In genomic region chr5:105626355-105626754, GRCm38 (mm10) we compare ENCODE assay signal across 11 mouse cellular contexts.
DNase-seq lines count a peak whose midpoint lies in the region; ATAC-seq lines count a peak whose summit lies in the region.
"Had no signal": no experiment of that assay in that cellular context is flagged by ENCODE, and none has a peak within 500 bp of the region (broad histone marks: within the 10 kb centered on the region; RNA-seq: fewer than 3 reads in every experiment).

No protein-coding gene starts in this region.

- no peak overlapping the region for H3K4me3 ChIP-seq in heart, embryonic 14.5 days (ENCODE audit: control insufficient read depth in 1 of 2, insufficient read depth in 1 of 2, low read depth in 1 of 2, low read length in 2 of 2)
- no peak overlapping the region for H3K4me3 ChIP-seq in liver, embryonic 12.5 days
- H3K4me3 ChIP-seq in embryonic facial prominence, embryonic 11.5 days (ENCODE audit: low read depth, low read length): no peak overlapping the region

- no peak for ATAC-seq in heart, embryonic 14.5 days (ENCODE audit: insufficient number of reproducible peaks, insufficient read depth, low FRiP score, low read depth)
- ATAC-seq in liver, embryonic 12.5 days: no peak
- peak; percentile 53 for ATAC-seq in embryonic facial prominence, embryonic 11.5 days (replicated peaks; ENCODE audit: insufficient number of reproducible peaks, low FRiP score, low TSS enrichment, low read depth)
- peak; percentile 39 for ATAC-seq in megakaryocyte, adult 5-6 weeks (ENCODE audit: poor library complexity, severe bottlenecking)
- ATAC-seq: CD4-positive, CD25-positive, alpha-beta regulatory T cell, adult 4 months had no signal

- no peak for DNase-seq in heart, adult 9 months (ENCODE audit: low spot score in 2 of 2)
- DNase-seq in liver: no peak
- peak; percentile 59 for DNase-seq in embryonic facial prominence, embryonic 11.5 days (ENCODE audit: low spot score)
- no peak for DNase-seq in adrenal gland, postnatal 36 days
- no peak for DNase-seq in urinary bladder, postnatal 36 days (ENCODE audit: low spot score in 2 of 2)
- DNase-seq: cerebellum, postnatal 25 days; right cerebral cortex, adult 18-20 months had no signal

- H3K27ac ChIP-seq in heart, embryonic 14.5 days (replicated peaks in 1 of 2; ENCODE audit: control insufficient read depth in 1 of 2, insufficient read depth in 1 of 2, low read depth in 2 of 2, low read length in 2 of 2): peak overlapping the region; percentile 44 to 55
- 0 out of 2 replicates have a peak overlapping the region, but pooled peaks have one; percentile 30 for H3K27ac ChIP-seq in liver, embryonic 12.5 days
- H3K27ac ChIP-seq in embryonic facial prominence, embryonic 11.5 days (replicated peaks; ENCODE audit: low read depth, low read length): no peak overlapping the region

- peaks cover 4 to 6% of the 10 kb centered on the region in 2 experiments; a peak in 2 of 4 replicates for H3K4me1 ChIP-seq in heart, embryonic 14.5 days (ENCODE audit: control insufficient read depth in 2 of 2, insufficient read depth in 2 of 2, low read length in 2 of 2)
- H3K4me1 ChIP-seq in liver, embryonic 12.5 days: 0 out of 2 replicates have a peak, but pooled peaks cover 22% of the 10 kb centered on the region
- H3K4me1 ChIP-seq in embryonic facial prominence, embryonic 11.5 days (ENCODE audit: control insufficient read depth, insufficient read depth, low read length): no peaks in the 10 kb centered on the region

- no peaks in the 10 kb centered on the region for H3K27me3 ChIP-seq in heart, embryonic 14.5 days (ENCODE audit: control insufficient read depth, insufficient read depth, low read length)
- no peaks in the 10 kb centered on the region for H3K27me3 ChIP-seq in liver, embryonic 12.5 days (replicated peaks)
- H3K27me3 ChIP-seq in embryonic facial prominence, embryonic 11.5 days (ENCODE audit: control insufficient read depth, insufficient read depth, low read length): no peaks in the 10 kb centered on the region

- no peaks in the 10 kb centered on the region for H3K36me3 ChIP-seq in heart, embryonic 14.5 days (ENCODE audit: control insufficient read depth, insufficient read depth, low read length)
- no peaks in the 10 kb centered on the region for H3K36me3 ChIP-seq in liver, embryonic 12.5 days
- H3K36me3 ChIP-seq in embryonic facial prominence, embryonic 11.5 days (replicated peaks; ENCODE audit: control insufficient read depth, insufficient read depth, low read depth, low read length): no peaks in the 10 kb centered on the region

- no peak overlapping the region for H3K4me2 ChIP-seq in heart, embryonic 14.5 days (ENCODE audit: low read length)
- no peak overlapping the region for H3K4me2 ChIP-seq in liver, embryonic 12.5 days
- H3K4me2 ChIP-seq in embryonic facial prominence, embryonic 11.5 days (ENCODE audit: low read depth, low read length): no peak overlapping the region

- no peak overlapping the region for H3K9ac ChIP-seq in heart, embryonic 14.5 days (ENCODE audit: low read length)
- H3K9ac ChIP-seq in liver, embryonic 12.5 days: no peak overlapping the region
- no peak overlapping the region for H3K9ac ChIP-seq in embryonic facial prominence, embryonic 11.5 days (replicated peaks; ENCODE audit: low read length)

- WGBS in heart, embryonic 14.5 days: 63% methylated on average over 3 of the region's 3 CpGs
- WGBS in liver, embryonic 12.5 days (ENCODE audit: insufficient replicate concordance): 39% methylated on average over 3 of the region's 3 CpGs
- 15% methylated on average over 3 of the region's 3 CpGs for WGBS in embryonic facial prominence, embryonic 11.5 days

- H3K9me3 ChIP-seq in heart, embryonic 14.5 days (ENCODE audit: control insufficient read depth, low read length): no peaks in the 10 kb centered on the region
- H3K9me3 ChIP-seq in liver, embryonic 12.5 days (replicated peaks): no peaks in the 10 kb centered on the region
- H3K9me3 ChIP-seq in embryonic facial prominence, embryonic 11.5 days (replicated peaks; ENCODE audit: control insufficient read depth, low read length): no peaks in the 10 kb centered on the region

Comparison
In these comparisons a context has a peak if more than half of its experiments do, and no peak if none do; other contexts are left out.
1. ATAC-seq: peak in embryonic facial prominence, embryonic 11.5 days (single experiment) and megakaryocyte, adult 5-6 weeks (single experiment); none in heart, embryonic 14.5 days (single experiment) and liver, embryonic 12.5 days (single experiment).